Mouse (Mus musculus) granulocyte monocyte progenitor cell, adult 5-6 weeks (primary cell): Measurements from ENCODE around the gene Cdc7. TPM values are rescaled to one million over a fixed set of nuclear protein-coding genes. Genes with fewer than 3 reads are reported as not detected.
"Not testable (repeated sequence)": the region's sequence is repeated elsewhere in the genome, so short reads cannot be mapped to it uniquely, and the experiment has no call there.

ENCODE experiments used
- ATAC-seq: replicated peaks from 2 replicates; pipeline ENCODE4 v1.8.0; 2016; ENCODE audit warnings: mild to moderate bottlenecking, moderate TSS enrichment, inconsistent platforms; ENCODE audit not compliant: poor library complexity, severe bottlenecking
- total RNA-seq, 2 experiments: library from RNA; stranded (forward) in 1 of 2; stranded (reverse) in 1 of 2; fragments of 200-712, 200-1000 nt in 1 of 2; fragments of >200 nt in 1 of 2; fragmentation: Nextera tagmentation in 1 of 2; gene quantifications; 2 replicates each; pipeline ENCODE4 v1.2.3; 2014 to 2017

Gene Cdc7
- total RNA-seq (2014; fragmentation: Nextera tagmentation) (34.6 and 38.1 TPM in 2 replicates), total RNA-seq (2017) (25.3 and 38.7 TPM in 2 replicates)

DNA sequence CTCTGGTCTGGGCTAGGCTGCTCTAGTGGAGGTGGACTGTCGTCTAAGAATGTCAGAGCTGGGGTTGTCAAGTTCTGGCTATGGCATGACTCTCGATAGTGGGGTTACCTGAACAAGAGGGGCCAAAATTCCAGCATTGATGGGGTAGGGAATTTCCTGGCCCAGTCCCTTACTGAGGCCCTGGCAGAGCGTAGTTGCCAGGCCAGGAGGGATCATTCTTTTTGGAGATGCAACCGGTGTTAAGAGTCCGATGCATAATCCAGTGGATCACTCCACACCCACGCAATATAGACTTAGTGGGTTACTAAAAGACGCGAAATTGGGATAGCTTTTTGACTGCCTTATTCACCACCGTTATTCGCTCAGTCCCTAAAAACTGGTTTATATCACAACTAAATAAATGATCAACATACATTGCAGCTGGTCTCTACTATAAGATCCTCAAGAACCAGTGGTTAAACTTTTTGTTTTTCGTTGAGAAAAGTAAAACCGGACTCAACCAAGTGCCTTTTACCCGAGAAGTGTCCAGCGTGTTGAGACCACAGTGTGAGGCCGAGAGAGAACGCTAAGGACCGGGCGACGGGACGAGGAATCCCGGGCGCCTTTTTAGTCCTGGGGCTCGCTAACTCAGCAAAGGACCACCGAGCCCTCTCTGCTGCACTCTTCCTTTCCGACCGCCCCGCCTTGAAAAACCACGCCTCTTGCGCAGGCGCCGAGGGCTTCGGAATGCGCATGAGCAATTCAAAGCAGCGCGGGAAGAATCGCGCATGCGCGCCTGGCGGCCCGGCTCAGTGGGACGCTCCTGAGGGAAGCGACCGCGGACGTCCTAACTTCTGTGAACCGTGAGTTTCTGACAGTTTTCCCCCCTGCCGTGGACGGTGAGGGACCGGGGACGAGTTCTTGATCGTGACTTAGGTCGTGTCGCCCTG lies at the start of gene Cdc7:
Cdc7 (plus strand) TSS at position 739 of the 929 bp plus-strand sequence.
- ATAC-seq = peak; percentile 79

DNA sequence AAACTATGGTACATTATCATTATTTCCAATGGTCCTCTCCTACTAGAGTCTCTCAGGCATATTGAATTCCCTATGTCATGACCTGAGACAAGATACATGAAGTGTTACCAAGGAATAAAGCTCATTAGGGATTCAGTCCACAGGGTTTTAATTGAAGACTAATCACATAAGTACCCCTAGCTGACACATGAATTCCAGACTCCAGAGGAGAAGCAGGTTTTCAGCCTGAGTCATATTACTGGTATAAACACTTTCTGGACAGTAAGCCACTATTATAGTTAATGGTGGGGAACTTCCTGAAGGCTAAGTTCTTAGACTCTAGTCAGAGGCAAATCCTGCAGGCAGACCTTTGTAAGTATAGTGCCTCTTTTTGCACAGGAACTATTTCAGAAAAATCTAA lies 44.8 kb upstream of the Cdc7 start:
- no peak for ATAC-seq

DNA sequence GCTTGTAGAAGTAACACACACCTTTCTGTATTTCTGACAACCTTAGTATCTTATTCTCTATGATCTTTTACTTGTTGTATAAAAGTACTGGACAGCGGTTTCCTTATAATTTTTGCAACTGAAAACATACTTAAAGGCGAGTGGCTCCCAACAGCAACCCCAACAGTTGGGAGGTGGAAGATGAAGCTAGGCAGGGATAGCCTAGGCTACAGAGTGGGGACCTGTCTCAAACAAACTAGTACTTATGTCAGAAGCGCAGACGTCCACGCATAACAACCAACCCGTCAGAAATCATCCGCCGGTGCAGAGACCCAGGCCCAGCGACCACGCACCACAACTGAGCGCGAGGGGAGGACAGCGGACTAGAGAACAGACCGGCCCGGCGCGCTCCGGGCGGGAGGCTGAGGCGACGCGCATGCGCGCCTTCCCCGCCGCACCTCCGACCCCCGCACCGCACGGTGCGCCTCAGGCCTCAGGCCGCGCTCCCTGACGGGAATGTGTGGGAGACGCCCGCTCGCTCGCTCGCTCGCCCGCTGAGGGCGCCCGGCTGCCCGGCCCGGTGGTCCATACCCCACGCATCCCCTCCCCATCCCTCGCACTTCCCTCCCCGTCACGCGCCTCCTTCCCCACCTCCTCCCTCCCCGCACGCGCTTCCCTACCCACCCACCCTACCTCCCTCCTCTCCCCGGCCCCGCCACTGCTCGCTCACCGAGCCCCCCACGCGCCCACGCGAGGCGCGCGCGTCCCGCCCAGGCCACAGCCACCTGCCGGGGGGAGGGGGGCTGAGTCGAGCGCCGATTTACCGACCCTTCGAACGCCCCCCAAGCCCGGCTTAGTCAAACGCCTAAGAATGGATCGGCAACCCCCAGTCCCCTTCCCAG lies 38.4 kb upstream of the Cdc7 start, which contains the start of gene Hfm1:
Hfm1 (minus strand) TSS at position 834 of the 881 bp plus-strand sequence.
- ATAC-seq = peak; percentile 85

DNA sequence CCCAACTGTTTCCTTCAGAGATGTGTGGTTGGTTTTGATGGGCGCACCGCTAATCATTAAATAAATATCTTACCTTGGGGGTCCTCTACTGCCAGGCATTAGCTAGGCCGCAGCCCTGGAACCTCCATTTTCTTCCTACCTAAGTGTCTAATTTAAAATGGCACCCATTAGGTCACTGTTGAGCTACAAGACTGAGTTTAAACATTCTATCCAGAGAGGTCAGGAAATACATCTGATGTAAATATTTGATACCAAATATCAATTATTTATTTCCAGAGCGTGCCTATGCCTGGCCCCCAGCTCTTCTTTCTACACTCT lies 37.8 kb upstream of the Cdc7 start:
- ATAC-seq = no peak

DNA sequence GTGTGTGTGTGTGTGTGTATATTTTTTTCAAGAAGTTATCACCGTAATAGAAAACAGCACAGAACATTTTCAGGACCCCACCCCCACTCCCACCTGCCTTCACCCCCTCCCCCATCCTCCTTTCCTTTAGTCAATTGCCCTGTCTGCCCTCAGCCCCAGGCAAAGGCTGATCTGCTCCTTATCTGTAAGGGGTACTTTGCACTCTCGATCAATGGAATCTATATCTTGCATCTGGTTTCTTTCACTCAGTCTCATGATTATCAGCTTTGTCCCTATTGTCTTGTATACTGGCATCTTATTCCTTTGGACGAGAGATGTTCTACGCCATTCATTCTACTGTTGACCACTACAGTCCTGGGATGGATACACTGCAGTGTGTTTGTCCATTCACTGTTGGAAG lies 36.1 kb upstream of the Cdc7 start:
- no peak for ATAC-seq

DNA sequence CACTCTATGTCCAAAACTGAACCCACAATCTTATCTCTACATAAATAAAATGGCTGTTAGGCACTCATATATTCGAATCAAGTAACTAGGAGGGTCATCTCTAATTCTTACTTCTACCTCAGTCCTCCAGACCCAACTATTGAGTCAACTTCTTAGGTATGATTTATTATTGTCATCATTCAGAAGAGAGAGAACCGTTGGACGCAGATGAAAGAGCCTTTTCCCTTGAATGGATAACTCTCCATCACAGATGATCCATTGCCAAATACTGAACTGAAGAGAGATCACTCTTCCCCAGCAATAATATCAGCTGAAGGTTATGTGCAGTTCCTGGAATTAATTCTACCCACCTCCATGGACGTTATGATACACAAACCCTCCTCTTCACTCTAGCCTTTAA lies 17.8 kb upstream of the Cdc7 start:
- no peak for ATAC-seq

DNA sequence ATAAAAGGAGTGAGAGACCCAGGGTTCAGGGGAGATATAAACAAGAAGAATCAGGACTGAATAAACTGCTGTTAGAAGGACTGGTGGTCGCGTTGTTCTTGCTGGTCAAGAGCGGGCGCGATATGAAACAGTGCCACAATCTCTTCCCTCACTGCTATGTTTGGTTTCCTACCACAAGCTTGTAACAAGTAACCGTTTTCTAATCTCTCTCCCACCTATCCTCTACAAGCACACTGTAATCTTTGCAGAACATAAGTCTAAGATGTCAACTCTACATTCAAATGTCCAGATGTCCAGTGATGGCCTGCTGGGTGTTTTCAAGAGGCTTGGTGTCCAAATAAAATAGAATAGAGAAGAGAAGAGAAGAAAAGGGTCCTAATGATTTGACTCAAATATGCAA lies 15.4 kb upstream of the Cdc7 start:
- no peak for ATAC-seq

DNA sequence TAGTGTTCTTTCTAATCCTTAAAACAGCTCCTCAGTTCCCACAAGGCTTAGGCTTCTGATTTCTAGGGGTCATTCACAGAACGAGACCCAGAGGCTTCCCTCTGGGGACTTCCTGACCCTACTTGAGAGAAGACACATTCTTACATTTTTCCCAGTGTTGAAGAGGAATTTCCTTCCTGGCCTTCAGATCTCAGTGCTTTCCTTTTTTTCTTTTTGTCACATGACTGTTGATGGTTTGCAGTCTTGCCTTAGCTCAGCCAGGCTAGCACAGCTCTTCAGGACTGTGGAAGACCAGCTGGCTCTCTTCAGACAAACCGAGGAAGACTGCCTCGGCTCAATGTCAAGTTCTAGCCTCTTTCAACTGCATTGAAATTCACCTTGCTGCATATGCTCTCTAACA lies 7.7 kb upstream of the Cdc7 start:
- ATAC-seq = no peak

DNA sequence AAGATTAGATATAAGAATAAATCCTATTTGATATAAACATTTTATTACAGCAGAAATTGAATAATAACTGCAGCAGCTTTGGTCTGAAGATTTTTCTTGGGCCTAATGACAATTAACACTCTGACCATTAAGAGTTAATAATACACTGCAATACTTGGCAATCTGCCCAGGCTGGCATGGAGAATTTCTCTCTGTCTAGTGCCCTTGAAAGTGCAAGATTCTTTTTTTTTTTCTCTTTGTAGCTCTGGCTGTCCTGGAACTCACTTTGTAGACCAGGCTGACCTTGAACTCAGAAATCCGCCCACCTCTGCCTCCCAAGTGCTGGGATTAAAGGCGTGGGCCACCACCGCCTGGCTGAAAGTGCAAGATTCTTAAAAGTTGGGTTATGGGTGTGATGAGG lies 5.1 kb upstream of the Cdc7 start:
- ATAC-seq = no peak

DNA sequence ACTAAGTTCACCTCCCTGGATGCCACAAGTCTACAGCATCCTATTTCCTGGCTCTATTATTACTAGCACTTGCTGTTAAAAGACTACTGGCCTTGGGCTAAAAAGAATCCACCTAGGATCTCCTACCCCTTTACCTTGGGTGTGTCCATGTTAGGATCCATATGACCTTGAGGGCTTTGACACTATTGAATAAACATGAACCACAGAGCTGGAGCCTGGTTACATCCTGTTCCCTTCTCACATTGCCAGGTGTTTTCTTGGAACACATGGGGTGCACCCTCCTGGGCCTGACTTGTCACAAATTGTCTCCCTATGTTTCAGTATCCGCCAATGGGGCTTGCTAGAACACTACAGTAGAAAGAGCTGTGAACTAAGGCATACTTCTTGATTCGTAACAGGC lies 3.7 kb upstream of the Cdc7 start:
- no peak for ATAC-seq

DNA sequence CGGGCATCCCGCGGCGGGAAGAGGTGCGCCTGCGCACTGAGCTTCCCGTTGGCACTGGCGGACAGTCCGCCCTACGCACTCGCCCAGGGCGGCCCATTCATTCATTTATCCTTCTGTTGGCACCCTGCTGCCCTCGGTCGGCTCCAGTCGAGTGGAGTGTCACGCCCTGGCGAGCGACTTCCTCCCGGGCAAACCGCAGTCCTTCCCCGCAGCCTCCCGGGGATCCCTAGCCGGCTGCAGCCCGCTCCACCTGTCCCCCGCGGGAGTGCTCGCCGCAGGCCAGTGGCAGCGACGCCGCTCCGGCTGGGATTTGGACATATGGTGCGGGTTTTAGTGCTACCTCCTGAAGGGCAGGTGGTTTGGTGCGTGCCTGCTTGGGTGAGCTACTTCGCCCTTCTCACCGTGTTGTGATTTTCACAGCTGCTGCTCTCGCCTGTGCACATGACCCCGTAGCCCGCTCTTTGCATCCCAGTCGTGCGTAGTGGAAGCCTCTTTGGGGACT lies 442 bp downstream of the Cdc7 start:
- ATAC-seq = peak; percentile 80

DNA sequence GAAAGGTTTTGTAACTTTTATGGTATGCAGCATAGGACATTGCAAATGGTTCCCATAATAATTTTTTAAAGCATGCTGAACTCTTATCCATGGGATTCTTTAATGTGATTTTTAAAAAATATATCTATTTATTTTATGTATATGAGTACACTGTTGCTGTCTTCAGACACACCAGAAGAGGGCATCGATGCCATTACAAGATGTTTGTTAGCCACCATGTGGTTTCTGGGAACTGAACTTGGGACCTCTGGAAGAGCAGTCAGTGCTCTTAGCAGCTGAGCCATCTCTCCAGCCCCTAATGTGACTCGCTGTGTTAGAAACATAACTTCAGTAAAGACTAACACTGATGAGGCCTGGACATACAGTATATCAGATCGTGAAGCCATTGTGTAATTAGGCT lies 2.3 kb downstream of the Cdc7 start:
- no peak for ATAC-seq

DNA sequence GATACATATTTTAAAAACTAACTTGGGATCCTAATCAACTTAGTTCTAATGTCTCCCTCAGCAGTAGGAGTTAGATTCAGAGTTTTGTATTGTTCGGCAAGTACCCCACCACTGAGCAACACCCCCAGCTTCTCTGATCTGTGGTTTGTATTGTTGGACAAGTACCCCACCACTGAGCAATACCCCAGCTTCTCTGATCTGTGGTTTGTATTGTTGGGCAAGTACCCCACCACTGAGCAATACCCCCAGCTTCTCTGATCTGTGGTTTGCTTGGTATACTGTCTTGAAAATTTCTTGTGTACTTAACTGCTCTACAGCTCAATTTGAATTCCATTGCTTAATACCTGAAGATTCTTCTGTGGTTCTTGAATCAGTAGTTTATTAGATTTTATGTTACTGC lies 3.5 kb downstream of the Cdc7 start:
- peak; percentile 72 for ATAC-seq

DNA sequence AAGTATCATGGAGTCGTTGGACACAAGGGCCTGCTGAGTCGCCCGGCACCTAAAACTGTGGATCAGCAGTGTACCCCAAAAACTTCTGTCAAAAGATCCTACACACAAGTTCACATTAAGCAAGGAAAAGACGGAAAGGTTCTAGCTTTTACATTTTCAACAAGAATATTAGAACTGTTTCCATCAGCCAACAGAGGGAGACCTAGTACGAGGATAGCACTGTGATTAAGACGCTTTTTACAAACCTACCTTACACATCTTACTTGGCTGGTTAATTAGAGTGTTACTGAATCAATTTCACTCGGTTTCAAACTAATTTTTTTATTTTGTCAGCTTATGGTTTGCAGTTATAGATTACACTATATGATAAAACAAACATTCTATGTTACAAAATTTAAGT lies 9.8 kb downstream of the Cdc7 start:
- no peak for ATAC-seq

DNA sequence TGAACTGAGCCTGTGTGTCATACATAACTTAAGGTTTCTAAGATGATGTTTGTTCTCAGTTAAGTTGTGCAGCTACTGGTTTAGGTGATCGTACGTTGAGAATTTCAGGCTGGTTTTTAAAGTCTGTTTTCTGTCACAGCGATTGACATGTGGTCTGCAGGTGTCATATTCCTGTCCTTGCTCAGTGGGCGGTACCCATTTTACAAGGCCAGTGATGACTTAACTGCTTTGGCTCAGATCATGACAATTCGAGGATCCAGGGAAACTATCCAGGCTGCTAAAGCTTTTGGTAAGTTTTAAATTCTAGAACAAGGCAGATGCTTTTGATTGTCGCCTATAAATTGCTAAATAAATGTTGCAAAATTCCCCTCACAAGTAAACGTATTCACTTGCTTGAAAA lies 15.0 kb downstream of the Cdc7 start:
- no peak for ATAC-seq

DNA sequence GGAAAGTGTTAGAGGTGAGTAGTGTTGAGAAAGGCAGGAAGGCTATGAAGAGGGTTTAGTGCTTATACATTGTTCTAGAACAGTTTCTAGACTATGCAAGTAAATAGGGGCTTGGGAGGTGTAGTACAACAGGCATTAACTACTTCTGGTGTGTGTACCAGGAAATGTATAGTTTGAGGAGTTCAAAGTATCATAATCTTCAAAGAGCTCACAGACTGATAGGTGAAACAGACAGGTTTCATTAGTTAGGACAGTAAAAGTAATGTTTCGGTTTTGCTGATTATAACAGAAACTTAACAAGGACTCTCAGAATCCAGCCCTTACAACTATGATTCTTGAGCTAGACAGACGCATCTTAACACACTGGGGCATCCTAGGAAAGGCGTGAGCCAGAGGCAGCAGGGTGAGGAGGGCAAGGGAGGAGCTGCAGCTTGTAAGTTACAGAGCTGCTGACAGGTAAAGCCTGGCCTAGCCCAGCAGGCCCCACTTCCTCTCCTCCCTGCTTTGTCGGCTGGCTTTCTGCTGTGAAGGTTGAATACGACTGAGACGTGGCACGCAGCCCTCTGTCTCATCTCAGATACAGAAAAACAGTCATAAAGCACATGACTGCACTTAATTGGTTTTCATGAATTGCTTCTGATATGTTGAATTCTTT lies 18.3 kb downstream of the Cdc7 start:
- ATAC-seq = no peak

DNA sequence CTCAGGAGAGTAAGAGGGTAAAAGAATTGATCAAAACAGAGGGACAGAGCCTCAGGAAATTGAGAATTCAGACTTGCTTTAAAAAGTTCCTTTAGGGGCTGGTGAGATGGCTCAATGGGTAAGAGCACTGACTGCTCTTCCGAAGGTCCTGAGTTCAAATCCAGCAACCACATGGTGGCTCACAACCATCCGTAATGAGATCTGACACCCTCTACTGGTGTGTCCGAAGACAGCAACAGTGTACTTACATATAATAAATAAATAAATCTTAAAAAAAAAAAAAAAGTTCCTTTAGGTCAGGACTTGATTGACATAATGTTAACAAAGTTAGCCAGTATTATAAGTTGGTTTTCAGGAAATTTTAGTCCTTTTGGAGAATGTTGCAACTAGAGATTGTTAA lies 20.8 kb downstream of the Cdc7 start:
- not testable (repeated sequence) for ATAC-seq

DNA sequence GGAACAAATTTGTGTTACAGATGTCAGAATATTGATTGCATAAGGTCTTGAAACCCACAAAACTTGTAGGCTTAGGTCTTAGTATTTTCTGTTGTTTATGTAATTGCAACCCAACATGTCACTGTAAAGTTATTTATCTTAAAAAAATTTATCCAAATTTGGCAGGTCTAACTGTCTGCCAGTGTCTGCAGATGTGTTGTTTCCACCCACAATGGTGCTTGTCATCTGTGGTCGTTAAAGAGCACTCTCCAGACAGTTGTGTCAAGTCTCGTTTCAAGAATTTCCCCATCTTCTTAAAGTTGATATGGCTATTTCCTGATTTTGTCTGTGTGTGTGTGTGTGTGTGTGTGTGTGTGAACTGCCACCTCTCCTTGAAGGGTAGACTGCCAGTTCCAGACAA lies 21.5 kb downstream of the Cdc7 start:
- peak; percentile 78 for ATAC-seq

DNA sequence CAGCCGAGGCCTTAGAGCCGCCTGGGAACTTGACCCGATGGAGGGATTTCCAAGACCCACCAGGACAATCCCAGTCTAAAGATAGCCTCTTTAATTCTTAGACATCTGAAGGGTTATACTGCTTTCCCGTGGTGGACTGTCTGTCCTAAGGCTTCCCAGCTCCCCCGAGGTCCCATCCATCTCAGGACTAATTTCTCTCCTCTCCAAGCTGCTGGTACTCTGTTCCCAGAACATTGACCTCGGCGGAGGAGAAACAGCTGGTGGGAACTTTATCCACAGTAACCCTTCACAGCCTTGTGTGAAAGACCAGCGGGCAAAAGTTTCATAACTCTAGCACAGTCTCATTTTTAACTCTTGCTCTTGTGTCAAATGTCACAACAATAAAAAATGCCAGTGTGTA lies 25.1 kb downstream of the Cdc7 start:
- no peak for ATAC-seq

DNA sequence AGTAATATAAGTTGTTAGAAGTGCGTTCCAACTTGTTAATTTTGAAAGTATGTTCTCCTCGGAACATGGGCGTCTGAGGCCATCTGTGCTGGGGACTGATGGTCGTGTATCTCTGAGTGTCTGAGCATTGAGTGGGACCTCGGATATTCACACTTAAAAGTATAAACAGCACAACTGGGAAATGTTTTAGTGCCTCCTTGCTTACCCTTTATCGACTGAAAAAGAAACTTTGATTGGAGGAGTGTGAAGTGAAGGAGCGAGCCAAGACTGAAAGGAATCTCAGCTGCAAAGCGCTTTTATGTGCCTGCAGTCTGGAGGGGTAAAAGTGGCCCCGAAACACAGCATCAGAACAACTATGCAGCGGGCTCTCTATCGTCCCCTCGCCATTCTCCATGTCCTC lies 25.7 kb downstream of the Cdc7 start:
- no peak for ATAC-seq
